Mouse (Mus musculus) thymus, adult 2 months (tissue): Measurements from ENCODE around the gene Hoxa5.

ENCODE experiments used
- CTCF ChIP-seq: fragments of 200-500 bp; IDR thresholded peaks from 2 replicates; pipeline ENCODE4 v1.5.1; 2012; ENCODE audit warnings: mild to moderate bottlenecking, control low read depth, low read length, moderate library complexity, borderline replicate concordance; ENCODE audit not compliant: control insufficient read depth, poor library complexity, insufficient read depth; ENCODE audit errors: extremely low read depth
- POLR2A ChIP-seq: fragments of 200-500 bp; IDR thresholded peaks from 2 replicates; pipeline ENCODE4 v1.6.1; 2012; ENCODE audit warnings: mild to moderate bottlenecking, low read length, control low read depth, moderate library complexity; ENCODE audit not compliant: control insufficient read depth, poor library complexity, insufficient read depth; ENCODE audit errors: extremely low read depth

DNA sequence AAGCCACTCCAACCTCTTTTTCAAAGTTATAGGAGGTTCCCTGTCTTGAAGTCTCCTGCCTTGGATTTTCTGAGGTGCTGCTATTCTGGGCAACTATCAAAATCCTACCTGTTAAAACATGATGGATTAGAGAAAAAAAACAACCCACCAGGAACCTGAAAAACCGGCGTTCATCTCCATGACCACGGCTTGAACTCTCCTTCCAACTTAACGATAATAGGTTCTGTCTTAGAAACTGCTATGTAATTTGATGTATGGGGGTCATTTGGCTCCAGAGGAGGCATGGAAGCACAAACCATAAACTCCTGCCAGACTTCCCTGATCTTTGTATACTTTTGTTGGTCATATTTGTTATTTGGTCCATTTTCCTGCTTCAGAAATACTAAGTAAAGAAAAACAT, 30.7 kb downstream of the Hoxa5 start:
- TF ChIP-seq CTCF (no peak), POLR2A (no peak)
